Mouse (Mus musculus) limb, embryonic 15.5 days (tissue): Measurements from ENCODE around the gene Slit3. TPM values are rescaled to one million over a fixed set of nuclear protein-coding genes. Genes with fewer than 3 reads are reported as not detected.

Experiments
- ATAC-seq: fragments of 200-750 bp; cut with Nextera tagmentation; 2 replicates; pipeline ENCODE4 v1.8.0; 2017; ENCODE audit warnings: low read depth, moderate TSS enrichment; ENCODE audit not compliant: insufficient number of reproducible peaks, low FRiP score, low TSS enrichment
- H3K27ac ChIP-seq: fragments of 300-500 bp; sonication (generic); 2 replicates; pipeline ENCODE4 v1.5.1; 2015; ENCODE audit warnings: moderate library complexity, mild to moderate bottlenecking, inconsistent platforms
- H3K27me3 ChIP-seq: fragments of 300-500 bp; sonication (generic); 2 replicates; pipeline ENCODE4 v1.6.1; 2015; ENCODE audit warnings: inconsistent platforms
- H3K36me3 ChIP-seq: fragments of 300-500 bp; sonication (generic); 2 replicates; pipeline ENCODE4 v1.6.1; 2015; ENCODE audit warnings: inconsistent platforms
- H3K4me1 ChIP-seq: fragments of 300-500 bp; sonication (generic); 2 replicates; pipeline ENCODE4 v1.6.1; 2015; ENCODE audit warnings: inconsistent platforms
- H3K4me2 ChIP-seq: fragments of 300-500 bp; sonication (generic); 2 replicates; pipeline ENCODE4 v1.6.1; 2015; ENCODE audit warnings: mild to moderate bottlenecking, inconsistent platforms
- H3K4me3 ChIP-seq: fragments of 300-500 bp; sonication (generic); 2 replicates; pipeline ENCODE4 v1.5.1; 2015; ENCODE audit warnings: mild to moderate bottlenecking, inconsistent platforms
- H3K9ac ChIP-seq: fragments of 300-500 bp; sonication (generic); 2 replicates; pipeline ENCODE4 v1.6.1; 2015; ENCODE audit warnings: inconsistent platforms
- H3K9me3 ChIP-seq: fragments of 300-500 bp; sonication (generic); 2 replicates; pipeline ENCODE4 v1.6.1; 2016; ENCODE audit warnings: inconsistent platforms
- WGBS: fragments of 180-500 bp; shearing (Covaris S2); methylation state at CpG from one replicate; pipeline ENCODE4 v1.1.7; 2015; 5-methylcytosine and 5-hydroxymethylcytosine counted together
- polyA plus RNA-seq: library from polyadenylated mRNA; unstranded; fragments of >200 nt; fragmentation: Nextera tagmentation; extraction: Ambion mirVana; gene quantifications from 2 replicates; pipeline ENCODE4 v1.2.1, GENCODE M21; 2015

The Slit3 gene
- polyA plus RNA-seq, 1 experiment from 2014 or later: 20.8 TPM

DNA sequence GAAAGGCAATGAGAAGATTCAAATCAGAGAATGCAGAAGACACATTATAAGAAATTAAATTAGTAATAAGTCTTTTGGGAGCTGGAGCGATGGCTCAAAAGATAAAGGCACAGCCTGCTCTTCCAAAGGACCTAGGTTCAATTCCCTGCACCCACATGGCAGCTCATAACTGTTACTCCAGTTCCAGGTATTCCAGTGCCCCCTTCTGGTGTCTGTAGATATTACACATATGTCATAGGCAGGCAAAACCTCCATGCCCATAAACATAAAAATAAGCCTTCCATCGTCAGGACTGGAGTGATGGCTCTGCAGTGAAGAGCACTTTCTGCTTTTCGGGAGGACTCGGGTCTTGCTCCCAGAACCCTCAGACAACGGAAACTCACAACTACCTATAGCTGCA lies 583.9 kb downstream of the Slit3 start:
- Histone ChIP-seq H3K9me3 (no peaks in the 10 kb centered on the region), H3K4me2 (no peak overlapping the region), H3K36me3 (peaks cover 48% of the 10 kb centered on the region), H3K4me3 (no peak overlapping the region), H3K27me3 (no peaks in the 10 kb centered on the region), H3K4me1 (no peaks in the 10 kb centered on the region), H3K27ac (no peak overlapping the region), H3K9ac (no peak overlapping the region)
- ATAC-seq: no peak
- 87% methylated on average over 5 of the region's 5 CpGs for whole genome bisulfite sequencing

DNA sequence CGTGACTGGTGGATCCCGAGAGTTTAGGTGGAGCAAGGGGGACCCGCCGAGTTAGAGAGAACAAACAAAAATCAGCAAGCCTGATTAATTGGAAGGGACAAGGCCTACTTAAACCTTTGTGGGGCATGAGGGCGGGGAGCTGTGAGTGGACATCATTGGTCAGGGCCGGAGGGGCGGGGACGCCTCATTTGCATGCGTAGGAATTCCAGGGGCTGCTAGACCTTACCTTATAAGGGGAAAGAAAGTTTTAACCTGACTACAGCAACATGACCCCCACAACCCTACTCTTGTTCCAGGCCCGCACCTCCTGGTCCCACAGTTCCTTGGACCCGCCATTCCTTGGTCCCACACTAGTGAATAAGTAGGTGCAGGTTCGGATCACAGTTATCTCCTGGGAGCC lies 586.4 kb downstream of the Slit3 start:
- no peaks in the 10 kb centered on the region for H3K9me3 ChIP-seq
- 87% methylated on average over 12 of the region's 12 CpGs for WGBS
- no peaks in the 10 kb centered on the region for H3K4me1 ChIP-seq
- no peaks in the 10 kb centered on the region for H3K27me3 ChIP-seq
- H3K36me3 ChIP-seq: peaks cover 38% of the 10 kb centered on the region
- H3K9ac ChIP-seq: no peak overlapping the region
- no peak overlapping the region for H3K27ac ChIP-seq
- H3K4me2 ChIP-seq: no peak overlapping the region
- ATAC-seq: no peak
- H3K4me3 ChIP-seq: no peak overlapping the region

DNA sequence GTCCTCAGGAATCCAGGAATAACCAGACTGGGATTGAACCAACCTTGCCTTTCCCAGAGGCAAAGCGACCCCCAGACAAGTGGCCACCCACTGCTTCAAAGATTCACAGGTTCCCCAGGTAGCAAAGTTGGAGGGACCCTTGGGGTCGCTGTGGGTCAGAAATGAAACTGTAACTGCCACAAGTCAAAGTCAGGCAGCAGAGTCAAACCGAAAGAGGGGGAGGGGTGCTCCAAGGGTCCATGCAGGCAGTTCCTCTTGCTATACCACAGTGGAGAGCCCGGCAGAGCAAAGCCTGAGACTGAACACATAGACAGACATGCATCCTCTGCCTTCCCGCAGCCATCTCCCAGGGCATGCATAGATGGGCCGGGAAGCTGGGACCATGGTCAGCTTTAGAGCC lies 590.3 kb downstream of the Slit3 start:
- Histone ChIP-seq H3K36me3 (peaks cover 8% of the 10 kb centered on the region; the same call in 1 of the 2 replicates), H3K4me1 (no peaks in the 10 kb centered on the region), H3K4me3 (no peak overlapping the region), H3K4me2 (no peak overlapping the region), H3K9me3 (no peaks in the 10 kb centered on the region), H3K27me3 (no peaks in the 10 kb centered on the region), H3K9ac (no peak overlapping the region), H3K27ac (no peak overlapping the region)
- WGBS: 83% methylated on average over 6 of the region's 6 CpGs
- ATAC-seq: no peak

DNA sequence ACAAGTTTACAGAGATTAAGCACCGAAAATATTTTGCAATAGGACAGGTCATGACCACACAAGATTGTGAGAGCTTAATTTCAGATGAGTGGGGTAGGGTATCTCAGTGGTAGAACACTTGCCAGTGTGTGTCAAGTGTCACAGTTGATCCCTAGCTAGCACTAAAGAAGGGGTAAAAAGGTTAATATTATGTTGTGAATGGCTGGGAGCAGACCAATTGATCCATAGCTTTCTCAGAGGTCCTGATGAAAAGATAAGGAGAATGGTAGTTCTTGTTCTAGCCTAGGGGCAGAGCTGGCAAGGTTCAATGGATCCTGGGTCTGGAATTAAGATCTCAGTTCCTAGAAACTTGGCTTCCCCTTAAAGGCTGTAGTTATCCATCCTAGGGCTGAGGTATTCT lies 597.9 kb downstream of the Slit3 start:
- Histone ChIP-seq H3K4me1 (no peaks in the 10 kb centered on the region), H3K4me3 (no peak overlapping the region), H3K36me3 (no peaks in the 10 kb centered on the region), H3K27me3 (no peaks in the 10 kb centered on the region), H3K9ac (no peak overlapping the region), H3K9me3 (no peaks in the 10 kb centered on the region), H3K4me2 (no peak overlapping the region), H3K27ac (no peak overlapping the region)
- WGBS: 74% methylated on average over 1 of the region's 1 CpGs
- no peak for ATAC-seq

DNA sequence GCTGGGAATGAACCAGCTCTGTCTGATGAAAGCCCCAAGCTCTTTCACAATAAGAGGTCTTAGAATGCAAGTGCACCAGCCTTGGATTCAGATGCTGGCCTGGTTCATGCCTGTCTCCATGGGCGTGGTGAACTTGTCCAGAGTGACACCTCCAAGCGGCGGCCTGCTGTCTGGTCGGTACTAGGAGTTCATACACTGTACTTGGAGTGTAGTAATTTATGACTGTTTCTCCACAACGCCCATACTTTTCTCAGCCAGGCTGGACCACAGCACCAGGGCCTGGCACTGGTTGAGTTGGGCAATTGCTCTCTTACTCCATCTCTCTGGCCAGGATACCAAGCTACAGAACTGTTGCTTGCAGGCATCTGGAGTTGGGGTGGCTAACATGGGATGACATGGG lies 602.9 kb downstream of the Slit3 start:
- no peak overlapping the region for H3K4me2 ChIP-seq
- H3K9me3 ChIP-seq: no peaks in the 10 kb centered on the region
- no peak overlapping the region for H3K27ac ChIP-seq
- no peaks in the 10 kb centered on the region for H3K27me3 ChIP-seq
- H3K4me1 ChIP-seq: no peaks in the 10 kb centered on the region
- H3K4me3 ChIP-seq: no peak overlapping the region
- H3K36me3 ChIP-seq: no peaks in the 10 kb centered on the region
- ATAC-seq: no peak
- 75% methylated on average over 5 of the region's 5 CpGs for WGBS
- no peak overlapping the region for H3K9ac ChIP-seq

DNA sequence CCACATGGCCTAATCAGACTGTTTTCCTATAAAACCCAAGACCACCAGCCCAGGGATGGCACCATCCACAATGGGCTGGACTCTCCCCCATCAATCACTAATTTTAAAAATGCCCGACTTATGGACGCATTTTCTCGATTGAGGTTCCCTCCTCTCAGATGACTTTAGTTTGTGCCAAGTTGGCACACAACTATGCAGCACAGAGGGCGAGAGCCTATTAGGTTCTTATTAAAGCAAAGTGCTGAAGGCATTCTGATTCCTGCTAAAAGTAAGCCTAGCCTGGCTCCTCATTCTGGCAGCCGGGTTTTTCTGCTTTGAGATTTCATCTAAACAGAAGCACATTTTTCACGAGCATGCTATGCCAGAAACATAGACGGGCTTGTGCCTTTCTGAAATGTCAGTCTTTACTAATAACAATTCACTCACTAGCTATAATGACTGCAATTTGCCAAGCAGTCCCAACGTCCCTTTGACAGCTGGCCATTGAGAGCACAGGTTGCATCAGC lies 605.4 kb downstream of the Slit3 start:
- Histone ChIP-seq H3K27ac (no peak overlapping the region), H3K36me3 (no peaks in the 10 kb centered on the region), H3K4me1 (no peaks in the 10 kb centered on the region), H3K4me2 (no peak overlapping the region), H3K9me3 (no peaks in the 10 kb centered on the region), H3K9ac (no peak overlapping the region), H3K27me3 (no peaks in the 10 kb centered on the region), H3K4me3 (no peak overlapping the region)
- WGBS: 62% methylated on average over 8 of the region's 8 CpGs
- no peak for ATAC-seq

GRCm38 (mm10) chr11:35728200-35728599 lies 607.2 kb downstream of the Slit3 start:
- H3K9me3 ChIP-seq: no peaks in the 10 kb centered on the region
- no peak overlapping the region for H3K4me3 ChIP-seq
- 80% methylated on average over 1 of the region's 1 CpGs for WGBS
- ATAC-seq: no peak
- no peaks in the 10 kb centered on the region for H3K4me1 ChIP-seq
- H3K27ac ChIP-seq: no peak overlapping the region
- H3K4me2 ChIP-seq: no peak overlapping the region
- no peak overlapping the region for H3K9ac ChIP-seq
- H3K36me3 ChIP-seq: no peaks in the 10 kb centered on the region
- H3K27me3 ChIP-seq: no peaks in the 10 kb centered on the region

GRCm38 (mm10) chr11:35729186-35729585 lies 608.2 kb downstream of the Slit3 start:
- no peak for ATAC-seq
- no peaks in the 10 kb centered on the region for H3K27me3 ChIP-seq

DNA sequence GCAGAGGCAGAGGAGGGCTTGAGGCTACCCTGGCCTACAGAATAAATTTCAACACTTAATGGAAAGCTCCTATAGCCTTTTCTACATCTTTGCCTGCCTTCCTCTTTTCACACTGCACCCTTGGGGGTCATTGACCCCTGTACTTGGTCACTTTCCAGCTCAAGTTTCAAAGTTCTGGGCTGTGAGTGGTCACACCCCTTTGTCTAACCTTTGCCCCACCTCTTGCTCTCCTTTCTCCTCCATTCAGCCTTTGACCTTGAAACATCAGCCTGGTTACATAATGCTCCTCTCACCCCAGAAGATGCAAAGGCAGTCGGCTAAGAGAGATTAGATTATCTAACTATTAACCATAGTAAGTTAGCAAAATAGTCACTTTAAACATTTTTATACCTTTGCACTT lies 611.3 kb downstream of the Slit3 start:
- no peaks in the 10 kb centered on the region for H3K36me3 ChIP-seq
- no peaks in the 10 kb centered on the region for H3K27me3 ChIP-seq
- no peak overlapping the region for H3K27ac ChIP-seq
- no peak for ATAC-seq
- no peaks in the 10 kb centered on the region for H3K4me1 ChIP-seq
- H3K9me3 ChIP-seq: no peaks in the 10 kb centered on the region
- H3K4me3 ChIP-seq: no peak overlapping the region
- no peak overlapping the region for H3K4me2 ChIP-seq
- H3K9ac ChIP-seq: no peak overlapping the region
- WGBS: 60% methylated on average over 1 of the region's 1 CpGs

More at GRCm38 (mm10) chr11:35729186-35729585, 608.2 kb downstream of the Slit3 start:
- Histone ChIP-seq H3K27ac (no peak overlapping the region), H3K4me1 (no peaks in the 10 kb centered on the region), H3K9me3 (no peaks in the 10 kb centered on the region), H3K9ac (no peak overlapping the region), H3K4me3 (no peak overlapping the region), H3K36me3 (no peaks in the 10 kb centered on the region), H3K4me2 (no peak overlapping the region)
- WGBS: 35% methylated on average over 5 of the region's 5 CpGs

GRCm38 (mm10) chr11:35736817-35737216 lies 615.8 kb downstream of the Slit3 start:
- Histone ChIP-seq H3K4me2 (no peak overlapping the region), H3K4me1 (no peaks in the 10 kb centered on the region), H3K27me3 (no peaks in the 10 kb centered on the region), H3K9ac (no peak overlapping the region), H3K27ac (no peak overlapping the region), H3K36me3 (no peaks in the 10 kb centered on the region), H3K9me3 (no peaks in the 10 kb centered on the region), H3K4me3 (no peak overlapping the region)
- WGBS: 65% methylated on average over 2 of the region's 2 CpGs
- no peak for ATAC-seq

GRCm38 (mm10) chr11:35737262-35737661 lies 616.2 kb downstream of the Slit3 start:
- WGBS: 93% methylated on average over 2 of the region's 2 CpGs
- Histone ChIP-seq H3K36me3 (no peaks in the 10 kb centered on the region), H3K9ac (no peak overlapping the region), H3K9me3 (no peaks in the 10 kb centered on the region), H3K4me1 (no peaks in the 10 kb centered on the region), H3K4me2 (no peak overlapping the region), H3K4me3 (no peak overlapping the region), H3K27ac (no peak overlapping the region), H3K27me3 (no peaks in the 10 kb centered on the region)
- ATAC-seq: no peak

DNA sequence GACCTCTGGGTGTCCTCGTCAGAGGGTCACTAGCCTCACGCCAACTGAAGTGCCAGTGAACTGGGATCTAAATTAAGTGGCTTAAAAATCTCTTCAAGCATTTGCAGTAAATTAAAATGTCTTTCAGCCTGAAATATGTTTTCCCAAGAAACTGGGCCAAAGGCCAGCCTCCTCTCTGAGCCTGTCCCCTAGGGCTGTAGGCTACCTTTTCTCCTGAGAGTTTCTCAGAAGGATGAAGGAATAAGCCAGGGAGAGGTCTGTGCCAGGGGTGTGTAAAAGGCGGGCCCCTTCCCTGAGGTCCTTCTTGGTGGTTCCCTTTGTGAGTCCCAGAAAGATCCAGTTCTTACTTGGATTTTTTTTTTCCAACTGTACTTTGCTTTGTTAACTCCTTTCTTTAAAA lies 617.1 kb downstream of the Slit3 start:
- ATAC-seq: no peak
- no peaks in the 10 kb centered on the region for H3K36me3 ChIP-seq
- H3K4me2 ChIP-seq: no peak overlapping the region
- no peaks in the 10 kb centered on the region for H3K9me3 ChIP-seq
- no peak overlapping the region for H3K27ac ChIP-seq
- H3K4me1 ChIP-seq: no peaks in the 10 kb centered on the region
- no peak overlapping the region for H3K9ac ChIP-seq
- H3K4me3 ChIP-seq: no peak overlapping the region
- H3K27me3 ChIP-seq: no peaks in the 10 kb centered on the region
- 49% methylated on average over 3 of the region's 3 CpGs for WGBS

DNA sequence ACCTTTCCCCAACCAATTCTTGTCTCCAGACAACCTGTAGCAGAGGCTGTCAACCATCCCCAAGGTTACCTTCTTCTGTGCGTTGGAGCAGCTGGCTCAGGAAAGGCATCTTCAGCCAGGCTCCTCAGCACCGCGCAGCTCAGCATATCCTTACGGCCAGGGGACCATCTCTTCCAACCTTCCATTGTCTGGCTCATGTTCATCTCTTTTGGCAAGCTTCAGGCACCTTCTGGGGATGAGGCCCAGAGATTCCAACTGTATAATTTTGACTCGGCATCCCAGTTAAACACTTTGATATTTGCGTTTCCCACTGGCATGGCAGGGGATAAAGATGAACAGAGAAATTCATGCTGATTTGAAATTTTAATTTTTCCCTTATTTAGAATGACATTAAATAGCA lies 622.6 kb downstream of the Slit3 start:
- no peak overlapping the region for H3K4me2 ChIP-seq
- H3K27ac ChIP-seq: no peak overlapping the region
- WGBS: 91% methylated on average over 6 of the region's 6 CpGs
- no peak overlapping the region for H3K9ac ChIP-seq
- H3K9me3 ChIP-seq: no peaks in the 10 kb centered on the region
- ATAC-seq: no peak
- no peak overlapping the region for H3K4me3 ChIP-seq
- H3K27me3 ChIP-seq: no peaks in the 10 kb centered on the region
- no peaks in the 10 kb centered on the region for H3K36me3 ChIP-seq
- H3K4me1 ChIP-seq: no peaks in the 10 kb centered on the region
